9 mouse cellular contexts compared by ENCODE assay signal in genomic region chr1:190978511-190979073, GRCm38 (mm10). TPM values are rescaled to one million over a fixed set of nuclear protein-coding genes. Genes with fewer than 3 reads are reported as not detected.
DNase-seq lines count a peak whose midpoint lies in the region; ATAC-seq lines count a peak whose summit lies in the region.
"Had no signal": no experiment of that assay in that cellular context is flagged by ENCODE, and none has a peak within 500 bp of the region (broad histone marks: within the 10 kb centered on the region; RNA-seq: fewer than 3 reads in every experiment).

No protein-coding gene starts in this region.

- H3K9me3 ChIP-seq in embryonic facial prominence, embryonic 13.5 days = no peaks in the 10 kb centered on the region
- H3K9me3 ChIP-seq in hindbrain, embryonic 16.5 days (ENCODE audit: control insufficient read depth, low read length) = no peaks in the 10 kb centered on the region

- H3K4me2 ChIP-seq in embryonic facial prominence, embryonic 13.5 days = peak overlapping the region; percentile 89
- H3K4me2 ChIP-seq in hindbrain, embryonic 16.5 days (ENCODE audit: low read length) = peak overlapping the region; percentile 88

- peaks cover 32% of the 10 kb centered on the region for H3K4me1 ChIP-seq in embryonic facial prominence, embryonic 13.5 days
- peaks cover 33% of the 10 kb centered on the region for H3K4me1 ChIP-seq in hindbrain, embryonic 16.5 days (ENCODE audit: control insufficient read depth, insufficient read depth, low read depth, low read length)

- peaks cover 26% of the 10 kb centered on the region for H3K36me3 ChIP-seq in embryonic facial prominence, embryonic 13.5 days
- H3K36me3 ChIP-seq in hindbrain, embryonic 16.5 days (ENCODE audit: control insufficient read depth, insufficient read depth, low read length) = no peaks in the 10 kb centered on the region

- H3K27ac ChIP-seq in embryonic facial prominence, embryonic 13.5 days = peak overlapping the region; percentile 97
- peak overlapping the region; percentile 97 for H3K27ac ChIP-seq in hindbrain, embryonic 16.5 days (ENCODE audit: low read depth, low read length)

- ATAC-seq in embryonic facial prominence, embryonic 13.5 days (ENCODE audit: insufficient number of reproducible peaks, insufficient read depth, low FRiP score, low TSS enrichment, low read depth) = peak; percentile 74
- ATAC-seq in hindbrain, embryonic 16.5 days = peak; percentile 77
- ATAC-seq in megakaryocyte progenitor cell, adult 5-6 weeks (replicated peaks; ENCODE audit: poor library complexity) = peak; percentile 17

- H3K27me3 ChIP-seq in embryonic facial prominence, embryonic 13.5 days = no peaks in the 10 kb centered on the region
- no peaks in the 10 kb centered on the region for H3K27me3 ChIP-seq in hindbrain, embryonic 16.5 days (replicated peaks; ENCODE audit: control insufficient read depth, insufficient read depth, low read length)

- peak overlapping the region; percentile 73 for H3K4me3 ChIP-seq in embryonic facial prominence, embryonic 13.5 days
- H3K4me3 ChIP-seq in hindbrain, embryonic 16.5 days (ENCODE audit: low read length) = peak overlapping the region; percentile 70

- H3K9ac ChIP-seq in embryonic facial prominence, embryonic 13.5 days = peak overlapping the region; percentile 94
- H3K9ac ChIP-seq in hindbrain, embryonic 16.5 days (ENCODE audit: low read depth, low read length) = peak overlapping the region; percentile 87

- under 1% methylated on average over 46 of the region's 46 CpGs for WGBS in embryonic facial prominence, embryonic 13.5 days
- under 1% methylated on average over 42 of the region's 46 CpGs for WGBS in hindbrain, embryonic 16.5 days

- DNase-seq in ovary, postnatal 10 days (ENCODE audit: low spot score) = peak; percentile 13
- no peak for DNase-seq in ovary, adult 18-20 months (ENCODE audit: low spot score)
- peak; percentile 56 for DNase-seq in ZHBTc4 (ENCODE audit: low read depth, low spot score)
- peak; percentile 44 for DNase-seq in thymus, postnatal 14 days
- DNase-seq in frontal cortex, postnatal 25 days (ENCODE audit: low spot score in 2 of 2) = no peak

RNA-seq across cellular contexts. Expression of gene Vash2, which starts 0.5 kb away (rescaled TPM):
- polyA plus RNA-seq in embryonic facial prominence, embryonic 13.5 days (2015; fragmentation: Nextera tagmentation; extraction: Ambion mirVana) = 54.3 and 54.7 TPM in 2 replicates
- polyA plus RNA-seq in hindbrain, embryonic 16.5 days (2015; fragmentation: Nextera tagmentation; extraction: Ambion mirVana) = 76.5 and 84.2 TPM in 2 replicates
- total RNA-seq in megakaryocyte progenitor cell, adult 5-6 weeks (2015) = 0.05 and 0.07 TPM in 2 replicates
- total RNA-seq in megakaryocyte progenitor cell, adult 5-6 weeks (2017) = 0.07 and 0.08 TPM in 2 replicates

RNA-seq across cellular contexts. Expression of gene Flvcr1, which starts 47.4 kb away (rescaled TPM):
- 6.2 and 7.0 TPM in 2 replicates for polyA plus RNA-seq in embryonic facial prominence, embryonic 13.5 days (2015; fragmentation: Nextera tagmentation; extraction: Ambion mirVana)
- 8.5 and 8.6 TPM in 2 replicates for polyA plus RNA-seq in hindbrain, embryonic 16.5 days (2015; fragmentation: Nextera tagmentation; extraction: Ambion mirVana)
- 29.9 and 30.6 TPM in 2 replicates for total RNA-seq in megakaryocyte progenitor cell, adult 5-6 weeks (2015)
- total RNA-seq in megakaryocyte progenitor cell, adult 5-6 weeks (2017) = 21.7 and 24.9 TPM in 2 replicates

RNA-seq across cellular contexts. Expression of gene Angel2, which starts 53.7 kb away (rescaled TPM):
- polyA plus RNA-seq in embryonic facial prominence, embryonic 13.5 days (2015; fragmentation: Nextera tagmentation; extraction: Ambion mirVana) = 51.5 and 60.1 TPM in 2 replicates
- polyA plus RNA-seq in hindbrain, embryonic 16.5 days (2015; fragmentation: Nextera tagmentation; extraction: Ambion mirVana) = 41.4 and 41.8 TPM in 2 replicates
- 23.4 and 25.3 TPM in 2 replicates for total RNA-seq in megakaryocyte progenitor cell, adult 5-6 weeks (2015)
- 22.9 and 35.8 TPM in 2 replicates for total RNA-seq in megakaryocyte progenitor cell, adult 5-6 weeks (2017)

RNA-seq across cellular contexts. Expression of gene Spata45, which starts 57.8 kb away (rescaled TPM):
- polyA plus RNA-seq in embryonic facial prominence, embryonic 13.5 days (2015; fragmentation: Nextera tagmentation; extraction: Ambion mirVana) = not detected in 2 replicates
- not detected in 2 replicates for polyA plus RNA-seq in hindbrain, embryonic 16.5 days (2015; fragmentation: Nextera tagmentation; extraction: Ambion mirVana)
- not detected in 2 replicates for total RNA-seq in megakaryocyte progenitor cell, adult 5-6 weeks (2015)
- not detected in 2 replicates for total RNA-seq in megakaryocyte progenitor cell, adult 5-6 weeks (2017)
- total RNA-seq: heart, postnatal 14 days had no signal

Comparison
In these comparisons a context has a peak if more than half of its experiments do, and no peak if none do; other contexts are left out.
1. DNase-seq: peak in ovary, postnatal 10 days (single experiment), ZHBTc4 (single experiment) and thymus, postnatal 14 days (single experiment); none in ovary, adult 18-20 months (single experiment) and frontal cortex, postnatal 25 days (0 of 2).
2. ATAC-seq: peak in every context shown above with its lines; median percentile 77 in hindbrain, embryonic 16.5 days; 74 in embryonic facial prominence, embryonic 13.5 days; 17 in megakaryocyte progenitor cell, adult 5-6 weeks.